Mouse (Mus musculus) kidney, postnatal 0 days (tissue): ENCODE results near the gene Rdh14. TPM values are rescaled to one million over a fixed set of nuclear protein-coding genes. Genes with fewer than 3 reads are reported as not detected.

ENCODE experiments used
- ATAC-seq: fragments of 200-750 bp; cut with Nextera tagmentation; replicated peaks from 2 replicates; pipeline ENCODE4 v1.8.0; 2017; ENCODE audit warnings: low read depth, moderate number of reproducible peaks, moderate TSS enrichment, moderate library complexity; ENCODE audit not compliant: low FRiP score
- DNase-seq: peaks from one replicate; pipeline ENCODE4 v3.0.0-alpha.2; 2016; ENCODE audit warnings: low spot score
- H3K27ac ChIP-seq: fragments of 300-500 bp; sonication (generic); 2 replicates; pipeline ENCODE4 v1.5.1; 2014; ENCODE audit warnings: mild to moderate bottlenecking
- H3K27me3 ChIP-seq: fragments of 300-500 bp; sonication (generic); 2 replicates; pipeline ENCODE4 v1.6.1; 2014; ENCODE audit warnings: low read length, mixed read lengths; ENCODE audit not compliant: insufficient read depth
- H3K36me3 ChIP-seq: fragments of 300-500 bp; sonication (generic); 2 replicates; pipeline ENCODE4 v1.6.1; 2014; ENCODE audit warnings: low read length, mixed read lengths; ENCODE audit not compliant: insufficient read depth
- H3K4me1 ChIP-seq: fragments of 300-500 bp; sonication (generic); replicated peaks from 2 replicates; pipeline ENCODE4 v1.6.1; 2014; ENCODE audit warnings: antibody characterized with exemption, low read length, mixed read lengths; ENCODE audit not compliant: insufficient read depth
- H3K4me2 ChIP-seq: fragments of 300-500 bp; sonication (generic); 2 replicates; pipeline ENCODE4 v1.6.1; 2014; ENCODE audit warnings: mild to moderate bottlenecking, low read length, moderate library complexity, mixed read lengths
- H3K4me3 ChIP-seq: fragments of 300-500 bp; sonication (generic); replicated peaks from 2 replicates; pipeline ENCODE4 v1.5.1; 2014; ENCODE audit warnings: low read depth, low read length
- H3K9ac ChIP-seq: fragments of 300-500 bp; sonication (generic); 2 replicates; pipeline ENCODE4 v1.6.1; 2014; ENCODE audit warnings: low read depth, low read length
- H3K9me3 ChIP-seq: fragments of 300-500 bp; sonication (generic); replicated peaks from 2 replicates; pipeline ENCODE4 v1.6.1; 2016; ENCODE audit warnings: low read length, inconsistent platforms, mixed read lengths
- CTCF ChIP-seq: IDR thresholded peaks from 2 replicates; pipeline ENCODE4 v1.5.1; 2016; ENCODE audit warnings: antibody characterized with exemption, low read depth, mild to moderate bottlenecking, moderate library complexity
- WGBS: fragments of 180-500 bp; shearing (Covaris S2); extraction: QIAGEN DNeasy Blood & Tissue Kit; methylation state at CpG from one replicate; pipeline ENCODE4 v1.1.7; 2014; 5-methylcytosine and 5-hydroxymethylcytosine counted together
- polyA plus RNA-seq: library from polyadenylated mRNA; unstranded; fragments of >200 nt; fragmentation: Nextera tagmentation; extraction: Ambion mirVana; gene quantifications from 2 replicates; pipeline ENCODE4 v1.2.1, GENCODE M21; 2015

The Rdh14 gene
- polyA plus RNA-seq, 1 experiment from 2014 or later, result 61.6 TPM

GRCm38 (mm10) chr12:10439483-10440235 is 49.1 kb downstream of the Rdh14 start:
- DNase-seq, result peak; percentile 58
- WGBS, result 27% methylated on average over 14 of the region's 14 CpGs
- H3K9me3 ChIP-seq, result no peaks in the 10 kb centered on the region
- no peaks in the 10 kb centered on the region for H3K36me3 ChIP-seq
- no peak overlapping the region for H3K27ac ChIP-seq
- no peak overlapping the region for H3K9ac ChIP-seq
- TF ChIP-seq CTCF, result no peak
- no peak overlapping the region for H3K4me2 ChIP-seq
- 0 out of 2 replicates have a peak, but pooled peaks have one; percentile 43 for ATAC-seq
- peaks cover 5% of the 10 kb centered on the region; the same call in 1 of the 2 replicates for H3K4me1 ChIP-seq
- H3K27me3 ChIP-seq, result no peaks in the 10 kb centered on the region
- H3K4me3 ChIP-seq, result no peak overlapping the region

Other genes starting within 250 kb of the Rdh14 start
- not detected in 2 replicates for gene Nt5c1b, start 20.8 kb upstream of the Rdh14 start, polyA plus RNA-seq